In the genomic region with DNA sequence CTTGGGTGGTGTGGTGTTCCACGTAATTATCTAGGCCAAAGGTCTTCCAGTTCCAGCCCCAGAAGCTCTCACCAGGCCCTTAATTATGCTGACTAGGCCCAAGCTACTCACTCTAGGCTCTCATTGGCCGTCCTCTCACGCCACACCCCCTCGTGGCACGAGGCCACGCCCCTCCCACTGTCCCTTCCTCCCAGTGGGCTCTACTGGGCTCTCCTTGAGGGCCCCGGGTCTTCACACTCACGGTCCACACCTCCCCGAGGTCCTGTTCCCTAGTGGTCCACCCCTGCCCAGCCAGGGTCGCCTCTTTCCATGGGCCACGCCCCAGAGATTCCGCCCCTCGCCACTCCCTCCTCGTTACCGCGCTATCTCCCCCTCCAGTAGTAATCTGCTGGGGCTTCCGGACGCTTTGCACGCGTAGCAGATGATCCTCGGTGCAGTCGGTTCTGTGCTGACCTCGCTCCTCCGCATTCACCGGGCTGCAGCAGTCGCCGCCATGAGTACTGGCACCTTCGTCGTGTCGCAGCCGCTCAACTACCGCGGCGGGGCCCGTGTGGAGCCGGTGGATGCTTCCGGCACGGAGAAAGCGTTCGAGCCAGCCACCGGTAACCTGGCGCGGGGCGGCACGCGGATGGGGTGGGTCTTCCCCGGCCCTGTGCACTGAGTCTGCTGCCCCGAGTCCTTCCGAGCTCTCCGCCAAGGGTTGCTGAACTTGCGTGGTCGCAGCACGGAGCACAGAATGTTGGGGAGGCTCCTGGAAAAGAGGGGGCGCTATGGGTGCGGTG, we compare ENCODE assay signal across 8 mouse cellular contexts. TPM values are rescaled to one million over a fixed set of nuclear protein-coding genes. Genes with fewer than 3 reads are reported as not detected.
A peak's percentile ranks its signal among the peaks of the same experiment; 100 is the strongest.
DNase-seq lines count a peak whose midpoint lies in the region; ATAC-seq and TF ChIP-seq lines count a peak whose summit lies in the region.

TSS of gene Aldh9a1 (plus strand) at position 177 of the 782 bp plus-strand sequence.

- H3K4me1 ChIP-seq in hindbrain, embryonic 13.5 days (replicated peaks): peaks cover 10% of the 10 kb centered on the region

- WGBS in hindbrain, embryonic 13.5 days: under 1% methylated on average over 55 of the region's 55 CpGs

- POLR2A ChIA-PET in Patski (lab: Charles Lee): interaction anchor here (0.6 to 0.8 kb wide), 3 partner anchors 20 to 1673 kb away, joined by 3 to 5 read pairs (median 4); no protein-coding TSS in a partner anchor

- in situ Hi-C loops in Patski (cut with MboI; ENCODE audit: low pct_unique_long_range_greater_than_20kb): loop anchor here (25.0 kb wide), 1 partner anchor 938 kb away; the partner anchor contains the start of gene Pogk

- H3K4me3 ChIP-seq in hindbrain, embryonic 13.5 days: peak within 1 kb of the TSS; percentile 66

- no peaks in the 10 kb centered on the region for H3K27me3 ChIP-seq in Patski
- H3K27me3 ChIP-seq in hindbrain, embryonic 13.5 days: no peaks in the 10 kb centered on the region

- no peaks in the 10 kb centered on the region for H3K9me3 ChIP-seq in hindbrain, embryonic 13.5 days

- peak within 1 kb of the TSS; percentile 84 for H3K9ac ChIP-seq in hindbrain, embryonic 13.5 days

- peak within 1 kb of the TSS; percentile 86 for H3K27ac ChIP-seq in hindbrain, embryonic 13.5 days

- peak; percentile 98 for ATAC-seq in Patski
- peak; percentile 97 for ATAC-seq in hindbrain, embryonic 13.5 days (ENCODE audit: low FRiP score)

- CTCF ChIA-PET in Patski (lab: Charles Lee): interaction anchor here (1.1 kb wide), 1 partner anchor 40 kb away, joined by 3 read pairs; no protein-coding TSS in a partner anchor

- peak; percentile 65 for DNase-seq in Patski (ENCODE audit: low read depth, low spot score)
- peak; percentile 89 to 94 for DNase-seq in cerebellum, postnatal 14 days
- DNase-seq in frontal cortex, postnatal 14 days (ENCODE audit: low spot score in 2 of 2): peak; percentile 80 to 84
- DNase-seq in layer of hippocampus, postnatal 25 days (ENCODE audit: extremely low spot score in 1 of 2, low spot score in 1 of 2): peak; percentile 78 to 81
- peak; percentile 93 for DNase-seq in lung, postnatal 25 days (ENCODE audit: low spot score)
- DNase-seq in retina, embryonic 14.5 days (ENCODE audit: low spot score): peak; percentile 88
- peak; percentile 87 for DNase-seq in thymus, postnatal 4 days

- no peak for TF ChIP-seq CTCF in Patski (IDR thresholded peaks at IDR 0.05)

- H3K4me2 ChIP-seq in hindbrain, embryonic 13.5 days: peak within 1 kb of the TSS; percentile 80

- 0 out of 2 replicates have a peak, but pooled peaks cover 8% of the 10 kb centered on the region for H3K36me3 ChIP-seq in hindbrain, embryonic 13.5 days

RNA-seq across cellular contexts. Expression of gene Aldh9a1, which starts in this region (rescaled TPM):
- polyA plus RNA-seq in Patski (2021): 61.1 TPM
- 31.1 and 33.0 TPM in 2 replicates for polyA plus RNA-seq in hindbrain, embryonic 13.5 days (2015; fragmentation: Nextera tagmentation; extraction: Ambion mirVana)
- 10 to 100 TPM; 21.4 to 21.5 TPM for total RNA-seq in layer of hippocampus, postnatal 25 days (2021)

Comparison
In these comparisons a context has a peak if more than half of its experiments do, and no peak if none do; other contexts are left out.
1. Peak in every context shown above with its lines: DNase-seq, ATAC-seq, H3K4me3 ChIP-seq and H3K27ac ChIP-seq.